ENCODE assay signal across 10 mouse cellular contexts in the genomic region with DNA sequence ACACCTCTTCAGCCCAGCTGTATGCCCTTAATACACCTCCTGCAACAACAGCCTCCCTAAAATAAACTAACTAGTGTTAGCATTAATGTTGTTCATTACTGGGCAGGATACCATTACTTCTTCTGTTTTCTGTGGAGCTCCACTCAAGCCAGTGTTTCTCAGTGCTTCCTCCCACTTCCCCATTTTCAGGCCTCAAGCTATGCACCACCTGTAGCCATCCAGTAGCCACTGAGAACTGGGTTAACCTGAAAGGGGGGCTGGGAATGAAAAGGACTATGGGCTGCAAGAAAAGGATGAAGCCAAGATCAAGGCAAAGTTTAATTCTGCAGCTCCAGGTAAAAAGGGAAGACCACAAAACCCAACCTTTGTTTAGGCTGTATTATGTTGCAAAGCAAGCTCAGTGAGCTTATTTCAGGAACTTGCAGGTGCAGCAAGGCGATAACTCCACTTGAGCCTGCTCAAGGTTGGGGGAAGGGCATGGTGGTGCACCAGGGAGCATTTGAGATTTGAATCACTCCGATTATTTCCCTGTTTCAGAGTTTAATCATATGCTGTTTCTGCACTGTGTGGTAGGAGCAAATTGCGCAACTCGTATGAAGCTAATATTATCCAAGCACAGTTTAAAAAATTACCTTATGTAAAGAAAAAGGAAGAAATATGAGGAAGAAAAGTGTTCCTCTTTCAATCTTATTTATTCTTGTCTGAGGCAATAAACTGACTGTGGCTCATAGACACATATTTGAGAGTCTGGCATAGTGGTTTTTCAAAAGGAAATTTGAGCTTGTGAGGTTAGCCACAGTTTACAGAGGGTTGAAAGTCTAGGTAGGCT. TPM values are rescaled to one million over a fixed set of nuclear protein-coding genes. Genes with fewer than 3 reads are reported as not detected.
DNase-seq lines count a peak whose midpoint lies in the region; TF ChIP-seq lines count a peak whose summit lies in the region.
"Had no signal": no experiment of that assay in that cellular context is flagged by ENCODE, and none has a peak within 500 bp of the region (broad histone marks: within the 10 kb centered on the region; RNA-seq: fewer than 3 reads in every experiment).

No protein-coding gene starts in this region.

- H3K27ac ChIP-seq in brown adipose tissue, adult 24 weeks (replicated peaks; ENCODE audit: low read depth, low read length): peak overlapping the region; percentile 31
- peak overlapping the region; percentile 21; the same call in 1 of the 2 replicates for H3K27ac ChIP-seq in liver, adult 2 months (replicated peaks; ENCODE audit: insufficient read depth, low read depth, low read length)

- DNase-seq in ES-CJ7 (ENCODE audit: low read depth, low spot score): peak; percentile 72
- peak; percentile 40 for DNase-seq in liver, adult 2 months (ENCODE audit: extremely low read depth, low read depth, low spot score)
- no peak for DNase-seq in left cerebral cortex, postnatal 10 days (ENCODE audit: extremely low spot score in 1 of 2, low spot score in 2 of 2)
- no peak for DNase-seq in cerebellum, postnatal 25 days
- no peak for DNase-seq in adrenal gland, postnatal 4 days (ENCODE audit: low spot score in 2 of 2)
- DNase-seq in c-Kit-positive CD71-positive TER-119-positive erythroid progenitor cells, embryonic 14.5 days (ENCODE audit: low spot score): no peak

- no peak overlapping the region for H3K4me3 ChIP-seq in brown adipose tissue, adult 24 weeks (ENCODE audit: insufficient read depth, low read depth, low read length)
- H3K4me3 ChIP-seq in liver, adult 2 months (ENCODE audit: insufficient read depth, low read depth, low read length): no peak overlapping the region
- H3K4me3 ChIP-seq in myocyte: no peak overlapping the region

- no peak overlapping the region for H3ac ChIP-seq in myocyte (ENCODE audit: control insufficient read depth, insufficient read length)

- no peaks in the 10 kb centered on the region for H3K79me2 ChIP-seq in liver, adult 2 months (ENCODE audit: control insufficient read depth, insufficient read depth, low read length)
- no peaks in the 10 kb centered on the region for H3K79me2 ChIP-seq in myocyte (ENCODE audit: control insufficient read depth, insufficient read depth)

- no peak overlapping the region for H3K4me2 ChIP-seq in myocyte (ENCODE audit: low read depth)

- no peak for TF ChIP-seq POLR2A in liver, adult 2 months (IDR thresholded peaks at IDR 0.05; ENCODE audit: extremely low read depth, insufficient read depth, low read length)
- no peak for TF ChIP-seq POLR2A in myocyte (IDR thresholded peaks at IDR 0.05; ENCODE audit: insufficient read length, low read depth)

- no peaks in the 10 kb centered on the region for H3K4me1 ChIP-seq in brown adipose tissue, adult 24 weeks (ENCODE audit: control insufficient read depth, insufficient read depth, insufficient read length, low read length)
- no peaks in the 10 kb centered on the region for H3K4me1 ChIP-seq in liver, adult 2 months (ENCODE audit: control insufficient read depth, insufficient read depth, low read length)

- H3K36me3 ChIP-seq in liver, adult 2 months (ENCODE audit: control insufficient read depth, insufficient read depth, low read length): no peaks in the 10 kb centered on the region
- H3K36me3 ChIP-seq in myocyte (ENCODE audit: control insufficient read depth, insufficient read depth): no peaks in the 10 kb centered on the region

- H3K27me3 ChIP-seq in liver, adult 2 months (ENCODE audit: control insufficient read depth, insufficient read depth, low read length): no peaks in the 10 kb centered on the region
- H3K27me3 ChIP-seq in myocyte (ENCODE audit: control insufficient read depth, insufficient read depth, insufficient read length): no peaks in the 10 kb centered on the region

- WGBS in liver, adult 2 months: 66% methylated on average over 4 of the region's 4 CpGs

- intact Hi-C loops in left cerebral cortex, postnatal 10 days (cut with DNase I): no loop called here

- TF ChIP-seq CTCF in liver, adult 2 months (IDR thresholded peaks at IDR 0.05; ENCODE audit: low read depth, low read length): no peak

- no peak overlapping the region for H3K9ac ChIP-seq in liver, adult 2 months (ENCODE audit: low read depth, low read length)

TF ChIP-seq in myocyte, 11 proteins besides CTCF, POLR2A, EP300 and RAD21:
- no peak for TF ChIP-seq USF1 (IDR thresholded peaks at IDR 0.05; ENCODE audit: low read depth)
- TF ChIP-seq MAX (IDR thresholded peaks at IDR 0.05; ENCODE audit: low read depth): no peak
- TF ChIP-seq CEBPB (IDR thresholded peaks at IDR 0.05; ENCODE audit: insufficient read depth, poor library complexity, severe bottlenecking): peak; percentile 82
- TF ChIP-seq SRF (IDR thresholded peaks at IDR 0.05; ENCODE audit: control insufficient read depth, insufficient read length, low read depth): no peak
- TF ChIP-seq TCF12 (IDR thresholded peaks at IDR 0.05; ENCODE audit: insufficient read depth, poor library complexity, severe bottlenecking): no peak

RNA-seq across cellular contexts. Expression of a gene that starts 7.2 kb away (rescaled TPM):
- polyA plus RNA-seq in brown adipose tissue, adult 24 weeks (2012; ENCODE audit: insufficient read depth, insufficient read length, missing spikeins): 2.7 and 6.3 TPM in 2 replicates
- 5.3 and 6.5 TPM in 2 replicates for total RNA-seq in liver, adult 2 months (2014; rRNA removed)
- 0.86 and 1.2 TPM in 2 replicates for polyA plus RNA-seq in liver, adult 2 months (2012; rRNA removed)
- polyA plus RNA-seq in myocyte (2012; fragmentation: generic; extraction: Trizol): not detected
- total RNA-seq in left cerebral cortex, postnatal 10 days (2021): under 1 TPM in 1 of 2 experiments, not detected in 1; 0.28 TPM
- 1 to 10 TPM; 1.1 to 2.0 TPM for total RNA-seq in adrenal gland, postnatal 4 days (2021)

RNA-seq across cellular contexts. Expression of a gene that starts 18.1 kb away (rescaled TPM):
- not detected in 2 replicates for polyA plus RNA-seq in brown adipose tissue, adult 24 weeks (2012; ENCODE audit: insufficient read depth, insufficient read length, missing spikeins)
- total RNA-seq in liver, adult 2 months (2014; rRNA removed): not detected in 2 replicates
- not detected in 2 replicates for polyA plus RNA-seq in liver, adult 2 months (2012; rRNA removed)
- not detected for polyA plus RNA-seq in myocyte (2012; fragmentation: generic; extraction: Trizol)
- total RNA-seq in left cerebral cortex, postnatal 10 days (2021): not detected
- total RNA-seq in adrenal gland, postnatal 4 days (2021): not detected
- polyA plus RNA-seq: frontal cortex, adult 2 months; limb, embryonic 11.5 days had no signal

RNA-seq across cellular contexts. Expression of a gene that starts 35.9 kb away (rescaled TPM):
- polyA plus RNA-seq in brown adipose tissue, adult 24 weeks (2012; ENCODE audit: insufficient read depth, insufficient read length, missing spikeins): not detected in 2 replicates
- total RNA-seq in liver, adult 2 months (2014; rRNA removed): not detected in 2 replicates
- not detected in 2 replicates for polyA plus RNA-seq in liver, adult 2 months (2012; rRNA removed)
- not detected for polyA plus RNA-seq in myocyte (2012; fragmentation: generic; extraction: Trizol)
- not detected for total RNA-seq in left cerebral cortex, postnatal 10 days (2021)
- total RNA-seq in adrenal gland, postnatal 4 days (2021): under 1 TPM in 1 of 2 experiments, not detected in 1; 0.31 TPM
- polyA plus RNA-seq: limb, embryonic 11.5 days had no signal

RNA-seq across cellular contexts. Expression of a gene that starts 47.4 kb away (rescaled TPM):
- polyA plus RNA-seq in brown adipose tissue, adult 24 weeks (2012; ENCODE audit: insufficient read depth, insufficient read length, missing spikeins): not detected in 2 replicates
- total RNA-seq in liver, adult 2 months (2014; rRNA removed): 23.2 and 24.2 TPM in 2 replicates
- 1.7 and 3.7 TPM in 2 replicates for polyA plus RNA-seq in liver, adult 2 months (2012; rRNA removed)
- polyA plus RNA-seq in myocyte (2012; fragmentation: generic; extraction: Trizol): not detected
- total RNA-seq in left cerebral cortex, postnatal 10 days (2021): under 1 TPM in 1 of 2 experiments, not detected in 1; 0.43 TPM
- 1 to 10 TPM; 2.2 to 3.9 TPM for total RNA-seq in adrenal gland, postnatal 4 days (2021)
- polyA plus RNA-seq: frontal cortex, adult 2 months had no signal

RNA-seq across cellular contexts. Expression of a gene that starts 58.9 kb away (rescaled TPM):
- 0.63 TPM in 1 of 2 replicates, not detected in the other for polyA plus RNA-seq in brown adipose tissue, adult 24 weeks (2012; ENCODE audit: insufficient read depth, insufficient read length, missing spikeins)
- total RNA-seq in liver, adult 2 months (2014; rRNA removed): 2.8 and 2.9 TPM in 2 replicates
- 0.44 and 0.86 TPM in 2 replicates for polyA plus RNA-seq in liver, adult 2 months (2012; rRNA removed)
- polyA plus RNA-seq in myocyte (2012; fragmentation: generic; extraction: Trizol): not detected
- not detected for total RNA-seq in left cerebral cortex, postnatal 10 days (2021)
- total RNA-seq in adrenal gland, postnatal 4 days (2021): under 1 TPM; 0.31 to 0.40 TPM
- polyA plus RNA-seq: frontal cortex, adult 2 months had no signal

Comparison
In these comparisons a context has a peak if more than half of its experiments do, and no peak if none do; other contexts are left out.
1. DNase-seq: peak in ES-CJ7 (single experiment) and liver, adult 2 months (single experiment); none in left cerebral cortex, postnatal 10 days (0 of 2), cerebellum, postnatal 25 days (0 of 2), adrenal gland, postnatal 4 days (0 of 2) and c-Kit-positive CD71-positive TER-119-positive erythroid progenitor cells, embryonic 14.5 days (single experiment).